Mouse (Mus musculus) embryonic facial prominence, embryonic 13.5 days (tissue): Measurements from ENCODE around the gene Dlk2. TPM values are rescaled to one million over a fixed set of nuclear protein-coding genes. Genes with fewer than 3 reads are reported as not detected.
A peak's percentile ranks its signal among the peaks of the same experiment; 100 is the strongest.

Experiments
- ATAC-seq: fragments of 200-750 bp; cut with Nextera tagmentation; 2 replicates; pipeline ENCODE4 v1.8.0; 2017; ENCODE audit warnings: low read depth; ENCODE audit not compliant: insufficient number of reproducible peaks, insufficient read depth, low FRiP score, low TSS enrichment
- H3K27ac ChIP-seq: fragments of 300-500 bp; sonication (generic); 2 replicates; pipeline ENCODE4 v1.5.1; 2015; ENCODE audit warnings: moderate library complexity, mild to moderate bottlenecking, inconsistent platforms
- H3K27me3 ChIP-seq: fragments of 300-500 bp; sonication (generic); 2 replicates; pipeline ENCODE4 v1.6.1; 2015; ENCODE audit warnings: mild to moderate bottlenecking, inconsistent platforms
- H3K36me3 ChIP-seq: fragments of 300-500 bp; sonication (generic); 2 replicates; pipeline ENCODE4 v1.6.1; 2015; ENCODE audit warnings: mild to moderate bottlenecking, inconsistent platforms
- H3K4me1 ChIP-seq: fragments of 300-500 bp; sonication (generic); 2 replicates; pipeline ENCODE4 v1.6.1; 2015; ENCODE audit warnings: inconsistent platforms
- H3K4me2 ChIP-seq: fragments of 300-500 bp; sonication (generic); 2 replicates; pipeline ENCODE4 v1.6.1; 2015; ENCODE audit warnings: moderate library complexity, mild to moderate bottlenecking, inconsistent platforms
- H3K4me3 ChIP-seq: fragments of 300-500 bp; sonication (generic); 2 replicates; pipeline ENCODE4 v1.5.1; 2015; ENCODE audit warnings: mild to moderate bottlenecking, inconsistent platforms
- H3K9ac ChIP-seq: fragments of 300-500 bp; sonication (generic); 2 replicates; pipeline ENCODE4 v1.6.1; 2015; ENCODE audit warnings: mild to moderate bottlenecking, inconsistent platforms
- H3K9me3 ChIP-seq: fragments of 300-500 bp; sonication (generic); 2 replicates; pipeline ENCODE4 v1.6.1; 2016; ENCODE audit warnings: inconsistent platforms
- WGBS: fragments of 180-500 bp; shearing (Covaris S2); methylation state at CpG from one replicate; pipeline ENCODE4 v1.1.7; 2015; ENCODE audit warnings: mixed read lengths; 5-methylcytosine and 5-hydroxymethylcytosine counted together
- polyA plus RNA-seq: library from polyadenylated mRNA; unstranded; fragments of >200 nt; fragmentation: Nextera tagmentation; extraction: Ambion mirVana; gene quantifications from 2 replicates; pipeline ENCODE4 v1.2.1, GENCODE M21; 2015

Gene Dlk2
- polyA plus RNA-seq, 1 experiment from 2014 or later: 8.6 TPM

DNA sequence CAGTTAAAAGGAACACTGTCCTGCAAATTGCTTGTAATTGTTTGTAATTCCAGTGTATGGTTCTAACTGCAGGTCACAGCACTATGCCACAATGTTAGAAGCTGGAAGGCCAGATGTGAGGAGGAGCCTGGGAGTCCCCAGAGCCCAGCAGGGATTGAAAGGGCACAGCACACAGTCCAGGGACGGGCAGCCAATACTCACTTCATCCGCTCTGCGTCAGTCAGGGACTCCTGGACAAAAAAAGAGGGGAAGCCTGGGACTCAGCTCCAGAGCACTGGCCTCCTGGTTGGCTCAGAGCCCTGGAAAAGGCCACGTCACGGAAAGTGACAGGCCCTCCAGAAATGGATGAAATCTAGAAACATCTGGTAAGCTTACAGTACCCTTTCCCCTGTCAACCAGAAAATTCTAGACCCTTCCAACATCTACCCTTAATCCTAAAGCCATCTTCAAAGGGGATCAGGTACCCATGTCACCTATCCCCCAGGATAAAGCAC is 35.0 kb upstream of the Dlk2 start:
- Histone ChIP-seq H3K27ac (no peak overlapping the region), H3K4me2 (no peak overlapping the region), H3K4me1 (peaks cover 16% of the 10 kb centered on the region), H3K9ac (no peak overlapping the region), H3K4me3 (no peak overlapping the region), H3K36me3 (peaks cover 97% of the 10 kb centered on the region), H3K27me3 (no peaks in the 10 kb centered on the region), H3K9me3 (no peaks in the 10 kb centered on the region)
- 89% methylated on average over 5 of the region's 5 CpGs for WGBS
- ATAC-seq: no peak

DNA sequence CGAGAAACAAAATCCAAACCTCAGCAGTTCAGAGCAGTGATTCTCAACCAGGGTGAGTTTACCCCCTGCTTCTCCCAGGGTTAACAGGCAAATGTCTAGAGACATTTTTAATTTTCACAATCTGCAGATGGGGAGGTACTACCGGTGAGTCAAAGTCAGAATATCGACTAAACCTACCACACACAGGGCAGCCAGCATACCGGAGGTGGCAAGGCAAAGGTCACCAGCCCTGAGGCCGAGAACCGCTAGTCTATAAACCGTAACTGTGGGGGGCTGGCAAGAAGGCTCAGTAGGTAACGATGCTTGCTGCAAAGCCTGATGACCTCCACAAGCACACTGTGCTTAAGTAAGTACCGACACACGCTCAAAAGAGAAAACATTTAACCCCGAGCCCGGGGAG is 31.7 kb upstream of the Dlk2 start:
- Histone ChIP-seq H3K4me3 (no peak overlapping the region), H3K4me2 (no peak overlapping the region), H3K4me1 (peaks cover 41% of the 10 kb centered on the region), H3K9me3 (no peaks in the 10 kb centered on the region), H3K27me3 (no peaks in the 10 kb centered on the region), H3K9ac (0 out of 2 replicates have a peak overlapping the region, but pooled peaks have one; percentile 21), H3K36me3 (peaks cover 91% of the 10 kb centered on the region), H3K27ac (no peak overlapping the region)
- WGBS: 77% methylated on average over 12 of the region's 12 CpGs
- ATAC-seq: no peak

DNA sequence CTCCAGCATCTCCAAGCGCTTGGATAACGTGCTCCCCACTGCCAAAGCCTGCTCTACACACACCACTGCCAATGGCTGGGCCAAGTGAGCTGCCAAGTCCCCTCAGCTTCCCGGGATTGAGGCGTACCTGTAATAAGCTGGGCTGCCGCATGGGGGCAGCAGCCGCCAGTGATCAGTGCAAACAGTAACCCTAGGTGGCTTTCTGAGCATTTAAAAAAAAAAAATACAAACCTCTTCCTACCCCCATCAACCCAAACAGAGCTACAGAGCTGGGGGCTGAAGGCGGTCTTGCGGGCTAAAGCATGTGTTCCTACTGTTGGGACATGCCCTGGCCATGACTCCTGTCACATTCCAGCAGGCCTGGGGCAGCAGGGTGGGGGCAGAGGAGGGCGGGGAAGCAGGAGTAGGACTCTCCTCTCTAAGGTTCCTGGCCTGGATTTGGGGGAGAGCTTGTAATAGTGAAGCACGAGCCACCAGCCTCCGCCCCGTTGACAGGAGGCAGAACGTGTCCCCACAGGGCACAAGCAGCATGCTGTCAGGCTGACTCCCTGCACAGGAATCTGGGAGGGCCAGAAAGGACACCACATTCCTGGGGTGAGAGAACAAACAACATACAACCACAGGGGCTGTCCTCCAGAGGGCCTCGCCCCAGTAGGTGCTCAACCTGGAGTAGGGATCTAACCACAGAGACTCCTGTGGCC is 31.2 kb upstream of the Dlk2 start:
- Histone ChIP-seq H3K27me3 (no peaks in the 10 kb centered on the region), H3K36me3 (peaks cover 91% of the 10 kb centered on the region), H3K4me2 (no peak overlapping the region), H3K27ac (peak overlapping the region; percentile 74), H3K4me1 (peaks cover 41% of the 10 kb centered on the region), H3K9me3 (no peaks in the 10 kb centered on the region), H3K4me3 (no peak overlapping the region), H3K9ac (peak overlapping the region; percentile 21; the same call in 1 of the 2 replicates)
- 0 out of 2 replicates have a peak, but pooled peaks have one; percentile 53 for ATAC-seq
- 17% methylated on average over 14 of the region's 14 CpGs for WGBS

DNA sequence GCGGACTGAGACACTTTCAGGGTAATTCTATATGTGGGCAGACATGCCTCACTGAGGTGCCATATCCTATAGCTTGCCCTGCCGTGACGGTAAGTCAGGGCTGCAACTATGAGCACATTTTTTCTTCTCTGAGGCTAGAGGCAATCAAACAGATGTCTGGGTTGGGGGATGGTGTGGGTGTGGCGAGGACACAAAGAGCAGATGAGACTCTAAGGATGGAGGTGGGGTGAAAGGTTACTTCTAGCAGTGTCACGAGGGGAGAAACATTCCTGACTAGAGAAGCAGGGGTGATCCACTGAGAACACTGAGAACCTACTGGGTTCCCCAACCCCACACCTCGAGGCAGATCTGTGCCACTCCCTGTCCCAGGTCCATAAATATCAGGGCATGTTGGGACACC is 30.2 kb upstream of the Dlk2 start:
- peak overlapping the region; percentile 74 for H3K27ac ChIP-seq
- H3K27me3 ChIP-seq: no peaks in the 10 kb centered on the region
- H3K4me1 ChIP-seq: peaks cover 47% of the 10 kb centered on the region
- H3K4me3 ChIP-seq: no peak overlapping the region
- no peaks in the 10 kb centered on the region for H3K9me3 ChIP-seq
- H3K36me3 ChIP-seq: peaks cover 91% of the 10 kb centered on the region
- H3K4me2 ChIP-seq: no peak overlapping the region
- ATAC-seq: no peak
- no peak overlapping the region for H3K9ac ChIP-seq
- WGBS: 45% methylated on average over 6 of the region's 6 CpGs

DNA sequence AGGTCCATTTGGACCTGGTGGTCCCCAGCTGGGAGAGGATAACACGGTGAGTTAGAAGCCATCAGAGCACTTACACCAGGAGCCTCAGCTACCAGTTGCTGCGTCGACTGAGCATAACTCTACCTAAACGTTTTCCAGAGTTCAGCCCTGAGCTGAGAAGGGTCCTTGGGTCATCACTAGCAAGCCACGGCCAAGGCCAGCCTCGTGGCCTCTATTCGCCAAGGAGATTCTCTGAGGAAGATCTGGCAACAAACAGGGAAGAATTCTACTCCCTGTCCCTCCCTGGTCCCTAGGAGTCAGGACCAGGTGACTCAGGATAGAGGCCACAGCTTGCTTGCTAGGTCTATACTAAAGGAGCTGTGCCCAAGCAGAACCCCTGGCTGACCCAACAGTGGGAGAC is 29.7 kb upstream of the Dlk2 start:
- no peak for ATAC-seq
- Histone ChIP-seq H3K9me3 (no peaks in the 10 kb centered on the region), H3K9ac (no peak overlapping the region), H3K36me3 (peaks cover 89% of the 10 kb centered on the region), H3K27ac (peak overlapping the region; percentile 74; the same call in 1 of the 2 replicates), H3K4me1 (peaks cover 50% of the 10 kb centered on the region), H3K27me3 (no peaks in the 10 kb centered on the region), H3K4me3 (no peak overlapping the region), H3K4me2 (no peak overlapping the region)
- WGBS: 64% methylated on average over 7 of the region's 7 CpGs

DNA sequence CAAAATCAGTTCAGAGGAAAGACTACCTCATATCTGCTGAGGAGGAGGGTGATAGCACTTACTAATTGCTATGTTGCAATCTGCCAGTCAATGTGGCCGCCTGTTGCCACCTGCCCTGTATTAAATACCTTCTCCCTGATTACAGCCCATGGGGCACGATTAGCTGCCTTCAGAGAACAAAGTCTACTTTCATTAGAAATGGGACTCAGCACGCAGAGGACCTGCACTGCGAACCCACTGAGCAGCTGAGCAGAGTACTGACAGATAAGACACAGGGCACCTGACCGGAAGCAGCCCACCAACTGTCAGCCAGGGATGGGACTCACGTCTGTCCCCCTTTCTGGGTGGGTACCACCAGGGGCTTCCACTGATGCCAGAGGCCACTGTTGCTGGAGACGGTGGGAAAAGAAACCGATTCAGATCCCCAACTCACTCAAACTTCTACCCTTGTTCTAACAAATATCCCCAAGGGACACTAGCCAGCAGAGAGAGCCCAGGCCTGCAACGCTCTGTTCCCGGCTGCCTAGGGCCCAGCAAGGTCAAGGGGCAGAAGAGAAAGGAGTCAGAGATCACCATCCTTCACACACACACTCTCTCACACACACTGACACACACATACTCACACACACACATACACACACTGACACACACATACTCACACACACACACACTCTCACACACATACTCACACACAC is 29.0 kb upstream of the Dlk2 start:
- Histone ChIP-seq H3K4me1 (peaks cover 57% of the 10 kb centered on the region), H3K9ac (no peak overlapping the region), H3K4me3 (no peak overlapping the region), H3K4me2 (no peak overlapping the region), H3K27me3 (no peaks in the 10 kb centered on the region), H3K27ac (no peak overlapping the region), H3K9me3 (no peaks in the 10 kb centered on the region), H3K36me3 (peaks cover 88% of the 10 kb centered on the region)
- ATAC-seq: no peak
- 62% methylated on average over 10 of the region's 10 CpGs for WGBS

DNA sequence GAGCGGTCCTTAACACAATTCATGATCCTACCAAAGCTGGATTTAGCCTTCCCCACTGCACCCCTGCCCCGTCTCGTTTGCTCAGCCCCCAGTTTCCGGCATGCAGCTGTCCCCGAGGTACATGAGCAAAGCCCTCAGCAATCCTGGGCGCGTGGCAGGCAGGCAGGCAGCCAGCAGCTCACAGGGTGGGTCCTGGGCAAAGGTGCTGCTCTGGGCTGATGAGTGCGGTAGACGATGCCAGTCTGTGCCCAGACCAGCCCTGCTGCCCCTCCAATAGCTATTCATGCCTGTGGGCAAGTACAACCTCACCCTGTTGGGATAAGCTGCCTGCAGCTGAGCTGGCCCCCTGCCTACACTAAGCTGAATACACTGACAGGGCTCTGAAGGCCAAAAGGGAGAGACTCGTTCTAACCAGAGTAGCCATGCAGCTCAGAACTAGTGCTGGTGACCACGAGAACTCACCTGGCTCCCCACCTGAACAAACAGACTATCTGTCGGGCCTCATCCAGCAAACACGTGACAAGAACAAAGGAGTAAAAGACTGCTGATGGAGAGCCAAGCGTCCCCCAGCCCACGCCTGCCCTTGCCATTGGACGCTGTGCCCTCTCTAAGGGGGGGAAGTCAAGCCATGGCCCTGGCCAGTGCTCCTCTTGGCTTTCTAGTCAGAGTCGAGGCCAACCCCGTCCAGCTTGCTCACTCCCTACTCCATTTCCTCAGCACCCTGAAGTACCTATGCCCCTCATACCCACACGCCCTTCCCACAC is 27.3 kb upstream of the Dlk2 start:
- no peaks in the 10 kb centered on the region for H3K9me3 ChIP-seq
- 84% methylated on average over 19 of the region's 19 CpGs for WGBS
- peak overlapping the region; percentile 40; the same call in 1 of the 2 replicates for H3K9ac ChIP-seq
- H3K27ac ChIP-seq: no peak overlapping the region; the same call in 1 of the 2 replicates
- H3K4me3 ChIP-seq: no peak overlapping the region
- peaks cover 73% of the 10 kb centered on the region for H3K4me1 ChIP-seq
- H3K27me3 ChIP-seq: no peaks in the 10 kb centered on the region
- no peak overlapping the region for H3K4me2 ChIP-seq
- no peak for ATAC-seq
- peaks cover 71% of the 10 kb centered on the region for H3K36me3 ChIP-seq

DNA sequence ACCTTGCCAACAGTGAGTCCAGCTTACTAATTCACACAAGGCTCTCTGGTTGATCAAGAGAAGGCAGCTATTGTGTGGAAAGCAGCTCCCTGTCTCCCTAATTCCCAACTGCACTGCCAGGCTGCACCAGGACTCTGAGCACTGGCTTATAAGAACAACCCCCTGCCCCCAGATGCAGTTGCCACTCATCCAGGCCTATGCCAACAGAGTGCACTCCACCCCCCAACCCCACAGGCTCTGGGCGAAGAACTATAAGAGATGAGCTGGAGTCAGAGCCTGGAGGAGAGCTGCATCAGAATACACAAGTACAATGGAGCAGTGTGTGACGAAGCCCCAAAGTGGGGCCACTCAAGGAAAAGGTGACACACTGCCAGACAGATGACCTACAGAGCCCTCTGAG is 25.2 kb upstream of the Dlk2 start:
- Histone ChIP-seq H3K4me2 (no peak overlapping the region), H3K27ac (no peak overlapping the region), H3K4me1 (peaks cover 79% of the 10 kb centered on the region), H3K36me3 (peaks cover 57% of the 10 kb centered on the region), H3K9ac (no peak overlapping the region), H3K4me3 (no peak overlapping the region), H3K9me3 (no peaks in the 10 kb centered on the region), H3K27me3 (no peaks in the 10 kb centered on the region)
- WGBS: 80% methylated on average over 2 of the region's 2 CpGs
- no peak for ATAC-seq

DNA sequence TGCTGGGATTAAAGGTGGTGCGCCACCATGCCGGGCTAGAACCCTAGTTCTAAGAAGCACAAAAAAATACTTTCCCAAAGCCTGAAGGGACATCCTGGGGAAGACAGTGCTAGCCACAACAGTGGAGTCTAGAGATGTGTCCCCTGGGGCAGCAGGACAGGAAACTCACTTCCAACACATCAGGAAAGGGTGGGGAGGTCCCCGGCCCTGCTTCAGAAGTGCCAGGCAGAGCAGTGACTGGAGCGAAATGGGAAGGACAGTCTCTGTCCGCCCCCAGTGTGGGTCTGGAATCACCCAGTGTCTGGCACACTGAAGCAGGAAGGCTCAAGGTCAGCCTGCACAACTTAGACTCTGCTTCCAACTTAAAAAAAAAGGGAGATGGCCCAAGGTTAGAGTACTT is 24.5 kb upstream of the Dlk2 start:
- H3K27ac ChIP-seq: no peak overlapping the region
- no peak overlapping the region for H3K9ac ChIP-seq
- H3K4me2 ChIP-seq: no peak overlapping the region
- peaks cover 52% of the 10 kb centered on the region for H3K36me3 ChIP-seq
- H3K4me3 ChIP-seq: no peak overlapping the region
- no peaks in the 10 kb centered on the region for H3K9me3 ChIP-seq
- WGBS: 76% methylated on average over 5 of the region's 5 CpGs
- H3K4me1 ChIP-seq: peaks cover 80% of the 10 kb centered on the region
- no peak for ATAC-seq
- no peaks in the 10 kb centered on the region for H3K27me3 ChIP-seq

DNA sequence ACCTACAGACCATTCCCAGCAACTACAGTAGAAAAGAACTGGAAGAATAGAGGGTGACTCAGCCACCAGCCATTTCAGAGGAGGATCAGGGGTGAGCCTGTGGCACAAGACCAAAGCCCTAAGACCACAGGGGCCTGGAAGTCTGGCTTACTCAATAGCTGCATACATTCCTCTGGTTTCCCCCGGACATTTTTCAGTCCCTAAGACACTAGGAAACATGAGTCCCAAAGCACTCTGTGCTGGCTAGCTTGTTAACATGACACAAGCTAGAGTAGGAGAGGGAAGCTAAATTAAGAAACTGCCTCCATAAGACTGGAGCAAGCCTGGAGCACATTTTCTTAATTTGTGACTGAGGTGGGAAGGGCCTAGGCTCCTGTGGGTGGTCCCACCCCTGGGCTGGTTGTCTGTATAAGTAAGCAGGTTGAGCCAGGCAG is 23.4 kb upstream of the Dlk2 start:
- Histone ChIP-seq H3K4me2 (0 out of 2 replicates have a peak overlapping the region, but pooled peaks have one; percentile 10), H3K27me3 (no peaks in the 10 kb centered on the region), H3K4me3 (no peak overlapping the region), H3K9me3 (no peaks in the 10 kb centered on the region), H3K27ac (peak overlapping the region; percentile 77), H3K9ac (peak overlapping the region; percentile 7; the same call in 1 of the 2 replicates), H3K4me1 (peaks cover 84% of the 10 kb centered on the region), H3K36me3 (peaks cover 53% of the 10 kb centered on the region)
- 12% methylated on average over 1 of the region's 1 CpGs for WGBS
- ATAC-seq: 0 out of 2 replicates have a peak, but pooled peaks have one; percentile 50

DNA sequence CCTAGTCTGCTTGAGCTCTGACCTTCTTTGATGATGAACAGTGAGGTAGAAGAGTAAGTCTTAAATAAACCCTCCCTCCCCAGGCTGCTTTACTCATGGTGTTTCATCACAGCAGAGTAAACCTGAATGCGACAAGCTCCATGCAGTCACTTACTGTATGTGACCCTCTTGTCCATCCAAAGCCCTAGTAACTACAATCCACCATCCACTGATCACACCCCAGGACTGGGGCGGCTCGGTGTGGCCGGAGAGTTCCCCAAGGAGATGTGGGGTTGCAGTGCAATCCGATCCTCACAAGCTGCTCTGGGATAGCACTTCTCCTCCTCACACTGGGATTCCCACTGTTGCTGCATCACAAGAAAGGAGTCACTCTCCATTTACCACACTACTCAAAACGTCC is 22.8 kb upstream of the Dlk2 start:
- peak overlapping the region; percentile 77 for H3K27ac ChIP-seq
- H3K4me1 ChIP-seq: peaks cover 84% of the 10 kb centered on the region
- 0 out of 2 replicates have a peak overlapping the region, but pooled peaks have one; percentile 10 for H3K4me2 ChIP-seq
- H3K9me3 ChIP-seq: no peaks in the 10 kb centered on the region
- H3K27me3 ChIP-seq: no peaks in the 10 kb centered on the region
- no peak for ATAC-seq
- WGBS: 33% methylated on average over 6 of the region's 6 CpGs
- peaks cover 53% of the 10 kb centered on the region for H3K36me3 ChIP-seq
- peak overlapping the region; percentile 54 for H3K9ac ChIP-seq
- H3K4me3 ChIP-seq: no peak overlapping the region
